Mouse (Mus musculus) kidney, postnatal 14 days (tissue): Measurements from ENCODE around the gene Diablo.
A peak's percentile ranks its signal among the peaks of the same experiment; 100 is the strongest.
"Not testable (repeated sequence)": the region's sequence is repeated elsewhere in the genome, so short reads cannot be mapped to it uniquely, and the experiment has no call there.

Source experiments
- DNase-seq: peaks from one replicate; pipeline ENCODE4 v3.0.0; 2022; ENCODE audit warnings: mixed read lengths

Gene Diablo

DNA sequence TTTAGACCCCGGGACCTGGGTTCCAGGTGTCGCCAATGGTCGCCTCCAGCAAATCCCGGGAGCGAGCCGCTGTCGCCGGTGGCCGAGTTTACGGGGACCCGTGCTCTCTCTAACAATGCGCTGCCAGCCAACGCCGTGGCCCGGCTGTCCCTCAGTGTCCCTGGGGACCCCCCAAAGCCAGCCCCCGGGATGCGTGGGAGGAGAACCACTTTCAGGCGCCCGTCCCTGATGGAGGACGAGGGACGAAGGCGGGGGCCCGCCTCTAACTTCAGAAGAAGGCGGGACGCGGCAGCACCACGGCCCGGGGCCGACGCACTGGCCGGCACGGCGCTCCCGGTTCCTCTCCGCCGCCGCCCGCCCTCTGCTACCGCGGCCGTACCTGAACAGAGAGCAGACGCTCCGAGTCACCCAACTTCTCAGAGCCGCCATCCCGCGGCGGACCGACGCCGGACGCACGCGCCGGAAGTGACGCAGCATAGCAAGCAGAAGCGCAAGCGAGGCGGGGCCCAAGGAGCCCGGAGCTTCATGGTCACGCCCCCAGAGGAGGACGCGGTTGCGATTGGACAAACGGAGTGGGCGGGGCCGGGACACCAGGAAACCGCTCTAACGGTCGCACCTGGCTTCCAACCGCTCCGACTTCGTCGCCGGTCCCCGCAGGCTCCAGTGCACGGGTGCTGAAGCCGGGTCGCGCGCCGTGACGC, at the start of gene Diablo:
Gene Diablo, minus strand, starts transcription at position 485 of the 701 bp plus-strand sequence.
- DNase-seq: peak; percentile 99

DNA sequence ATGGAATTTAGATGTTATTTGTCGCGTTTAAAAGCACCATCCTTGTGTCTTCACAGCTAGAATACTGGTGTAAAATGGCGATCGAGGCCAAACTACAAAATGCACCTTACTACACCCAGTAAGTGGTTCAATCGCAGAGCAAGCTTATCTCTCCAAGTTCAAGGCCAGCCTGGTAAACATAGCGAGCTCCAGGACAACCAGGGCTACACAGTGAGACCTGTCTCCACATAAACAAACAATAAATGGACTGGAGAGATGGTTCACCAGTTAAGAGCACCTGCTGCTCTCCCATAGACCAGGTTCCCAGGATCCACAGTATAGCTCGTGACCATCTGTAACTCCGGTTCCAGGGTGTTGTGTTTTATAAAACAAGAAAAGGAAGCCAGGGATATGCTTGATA, 49.4 kb upstream of the Diablo start:
- no peak for DNase-seq

DNA sequence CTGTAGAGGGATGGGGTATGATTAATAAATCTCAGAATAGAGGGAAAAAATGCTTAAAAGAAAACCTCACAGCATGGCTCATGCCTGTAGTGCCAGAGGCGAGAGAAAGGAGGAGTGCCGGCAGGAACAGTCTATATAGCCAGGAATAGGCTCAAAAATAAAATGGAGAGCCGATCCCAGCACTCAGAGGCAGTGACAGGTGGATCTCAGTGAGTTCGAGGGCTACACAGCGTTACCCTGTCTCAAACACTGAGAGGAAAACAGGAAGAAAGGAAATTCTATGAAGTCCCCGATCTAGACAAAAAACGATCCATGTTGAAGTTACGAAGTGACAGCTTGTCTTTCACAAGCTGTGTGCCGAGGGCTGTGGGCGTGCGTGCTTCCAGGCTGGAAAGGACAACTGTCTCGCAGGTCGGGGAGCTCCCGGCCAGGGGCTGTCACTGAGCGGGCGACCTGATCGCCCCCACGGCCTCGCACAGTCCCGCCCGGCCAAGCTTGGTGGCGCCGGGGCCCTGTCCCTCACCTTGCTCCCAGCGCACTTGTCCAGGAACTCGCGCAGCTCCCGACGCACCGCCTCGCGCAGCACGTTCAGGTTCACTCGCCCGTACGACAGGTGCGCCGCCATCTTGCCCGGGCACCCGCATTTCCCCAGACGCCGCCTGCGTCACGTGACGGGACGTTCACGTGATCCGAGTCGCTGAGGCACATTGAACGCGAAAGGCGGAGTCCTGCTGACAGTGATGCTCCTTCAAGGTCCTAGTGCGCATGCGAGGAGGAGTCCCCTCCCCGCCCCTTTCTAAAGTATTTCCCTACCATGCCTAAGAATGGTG, 48.6 kb upstream of the Diablo start, which contains the start of gene Vps33a:
Gene Vps33a, minus strand, starts transcription at position 682 of the 830 bp plus-strand sequence.
- DNase-seq: peak; percentile 99

DNA sequence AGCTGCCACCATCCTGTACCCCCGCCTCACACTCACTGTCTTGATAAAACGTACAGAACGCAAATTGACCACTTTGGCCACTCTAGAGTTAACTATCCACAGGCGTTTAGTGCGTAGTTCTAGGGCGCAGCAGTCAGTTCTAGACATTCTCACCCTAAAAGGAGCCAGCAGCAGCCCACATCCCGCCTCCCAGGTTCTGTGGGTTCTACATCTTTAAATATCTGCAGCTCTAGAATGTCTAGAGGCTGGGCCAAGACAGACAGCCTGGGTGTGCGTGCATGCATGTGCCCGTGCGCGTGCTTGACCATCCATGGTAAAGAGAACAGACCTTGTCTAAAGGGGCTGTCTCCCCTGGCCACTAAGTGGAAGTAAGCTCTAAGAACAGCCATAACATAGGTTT, 37.2 kb upstream of the Diablo start:
- no peak for DNase-seq

DNA sequence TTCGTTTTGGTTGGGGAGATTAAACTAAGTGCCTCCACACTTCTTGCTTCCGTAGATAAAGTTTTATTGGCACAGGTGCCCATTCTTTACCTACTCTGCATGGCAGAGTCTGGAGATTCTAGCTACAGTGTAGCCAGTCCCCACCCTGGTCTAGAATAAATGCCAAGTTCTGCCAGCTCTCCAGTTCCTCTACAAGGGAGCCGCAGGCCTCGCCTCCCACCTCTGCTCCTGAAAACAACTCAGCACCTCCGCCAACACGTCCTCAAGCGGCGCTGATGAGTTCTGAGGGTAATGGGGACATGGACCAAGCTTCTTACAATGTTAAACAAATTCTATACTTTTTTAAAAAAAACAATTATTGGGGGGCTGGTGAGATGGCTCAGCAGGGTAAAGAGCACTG, 35.6 kb upstream of the Diablo start:
- DNase-seq: no peak

DNA sequence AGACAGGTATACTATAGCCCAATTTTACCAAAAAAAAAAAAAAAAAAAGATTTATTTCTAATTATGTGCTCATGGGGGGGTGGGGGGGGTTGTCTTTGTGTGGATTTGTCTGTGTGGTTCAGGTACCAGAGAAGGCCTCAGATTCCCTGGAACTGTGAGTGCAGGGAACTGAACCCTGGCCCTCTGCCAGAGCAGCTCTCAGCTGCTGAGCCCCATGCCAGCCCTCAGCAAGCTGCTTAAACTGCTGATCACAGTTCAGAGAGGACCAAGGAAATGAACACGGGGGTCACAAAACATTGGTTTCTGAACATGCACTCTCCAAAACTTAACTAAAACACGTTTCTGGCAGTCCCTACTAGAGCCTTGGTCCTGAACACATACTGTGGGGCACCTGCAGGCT, 32.5 kb upstream of the Diablo start:
- peak; percentile 79 for DNase-seq

DNA sequence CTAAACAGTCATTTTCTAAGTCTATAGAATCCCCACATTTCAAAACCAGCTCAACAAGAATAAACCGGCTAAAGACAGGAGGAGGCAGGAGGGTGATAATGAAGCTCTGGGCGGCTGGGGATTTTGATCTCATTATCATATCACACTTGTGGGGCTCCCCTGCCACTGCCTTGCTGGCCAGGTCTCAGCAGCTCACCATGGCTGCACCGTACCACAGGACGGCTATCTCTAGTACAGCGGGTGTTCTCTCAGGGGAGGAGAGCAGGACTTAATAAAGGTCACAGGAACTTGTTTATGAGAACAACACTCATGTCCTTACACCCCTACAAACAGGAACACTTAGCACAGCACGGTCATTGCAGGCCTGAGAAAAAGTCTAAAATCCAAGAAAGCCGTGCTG, 31.7 kb upstream of the Diablo start:
- DNase-seq: no peak

DNA sequence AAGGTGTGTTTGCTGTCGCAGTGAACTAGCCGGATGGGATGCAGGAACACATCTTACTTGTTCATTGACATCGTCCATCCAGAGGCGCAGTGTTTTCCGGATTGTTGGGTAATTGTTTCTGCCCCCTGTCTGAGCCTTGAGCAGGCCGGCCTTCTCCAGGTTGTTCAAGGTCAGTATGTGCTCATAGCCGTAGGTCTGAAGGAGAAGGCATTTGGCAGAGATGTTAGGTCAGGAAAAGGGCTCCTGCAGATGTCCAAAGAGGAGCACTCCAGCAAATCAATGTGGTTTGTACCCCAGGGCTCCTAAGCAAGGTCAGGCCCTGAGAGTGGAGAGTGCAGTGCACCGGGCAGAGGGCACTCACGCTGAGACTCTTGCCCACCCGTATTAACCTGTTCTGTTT, 9.8 kb upstream of the Diablo start:
- no peak for DNase-seq

DNA sequence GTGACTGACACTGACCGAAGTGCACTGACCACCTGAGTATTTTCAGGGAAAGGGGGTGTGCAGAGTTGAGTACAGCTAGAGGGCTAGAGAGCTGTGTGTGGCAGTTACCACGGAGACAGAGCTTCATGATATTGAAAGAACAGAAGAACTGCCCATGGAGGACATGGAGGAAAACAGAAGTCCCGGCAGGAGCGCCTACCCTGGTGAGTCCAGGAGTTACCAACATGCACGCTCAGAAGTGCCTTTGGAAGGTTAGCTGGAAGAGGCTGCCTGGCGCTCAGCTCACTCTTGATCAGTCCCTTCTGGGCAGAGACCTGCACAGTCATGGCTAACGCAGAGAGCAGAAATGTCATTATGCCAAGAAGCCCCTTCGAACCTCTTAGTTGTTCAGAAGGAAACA, 6.1 kb upstream of the Diablo start:
- no peak for DNase-seq

DNA sequence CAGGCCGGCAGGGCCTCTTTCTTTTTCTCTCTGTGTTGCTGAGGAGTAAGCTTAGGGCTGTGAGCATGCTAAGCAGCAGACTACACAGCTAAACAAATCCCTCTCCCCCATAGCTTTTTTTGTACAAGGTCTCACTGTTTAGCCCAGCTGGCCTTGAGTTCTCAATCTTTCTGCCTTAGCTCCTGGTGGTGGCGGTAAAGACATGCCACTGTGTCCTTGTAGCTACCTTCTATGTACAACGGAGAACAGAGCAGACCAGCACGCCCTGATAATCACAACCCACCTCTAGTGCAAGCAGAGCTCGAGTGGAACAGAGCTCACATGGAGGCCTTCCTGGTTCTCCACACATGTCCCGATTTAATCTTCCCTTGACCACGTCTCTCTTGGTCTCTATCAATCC, 4.7 kb upstream of the Diablo start:
- DNase-seq: no peak

DNA sequence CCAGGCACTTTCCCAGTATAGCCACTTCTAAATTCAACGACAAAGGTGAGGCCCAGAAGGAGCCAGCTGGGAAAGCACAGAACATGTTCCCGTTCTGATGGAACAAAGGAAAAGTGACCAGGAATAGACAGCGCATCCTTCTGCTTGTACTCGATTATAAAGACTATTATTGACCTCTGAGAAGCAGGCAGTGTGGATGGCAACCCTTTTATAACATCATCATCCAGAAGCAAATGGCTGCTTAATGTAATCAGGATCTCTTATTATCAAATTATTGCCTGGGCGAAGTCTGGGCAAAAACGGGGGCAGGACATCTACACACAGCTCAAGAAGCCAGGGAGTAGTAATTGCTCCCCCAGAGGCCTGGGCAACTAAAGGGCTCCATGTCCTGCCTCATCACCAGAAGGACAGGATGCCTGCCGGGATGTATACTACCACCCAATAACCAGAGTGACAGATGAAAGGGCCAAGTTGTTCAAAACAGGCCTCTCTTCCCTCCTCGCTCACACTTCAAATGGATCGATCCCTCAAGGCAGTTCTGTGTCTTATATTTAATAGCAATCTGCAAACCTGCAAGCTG, 2.0 kb upstream of the Diablo start:
- no peak for DNase-seq

DNA sequence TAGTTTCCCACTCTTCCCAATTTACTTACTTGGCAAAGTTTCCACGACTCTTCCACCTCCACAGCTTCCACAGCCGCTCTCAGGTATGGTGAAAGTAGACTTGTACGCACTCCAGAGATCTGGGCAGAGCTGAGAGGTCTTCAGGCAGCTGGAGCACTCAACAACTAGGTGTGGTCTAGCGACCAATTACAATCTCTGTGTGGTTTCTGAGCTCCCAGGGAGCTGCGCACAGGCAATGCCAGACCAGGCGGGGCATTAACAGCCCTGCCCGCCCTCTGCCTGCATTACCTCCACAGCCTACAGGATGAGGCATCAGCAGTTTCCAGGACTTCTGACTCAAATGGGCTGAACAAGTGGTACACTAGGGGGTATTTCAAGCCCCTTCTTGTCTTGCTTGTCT, 1.3 kb upstream of the Diablo start, which contains the start of gene Gm49027:
Gene Gm49027, minus strand, starts transcription at position 208 of the 400 bp plus-strand sequence.
- no peak for DNase-seq

DNA sequence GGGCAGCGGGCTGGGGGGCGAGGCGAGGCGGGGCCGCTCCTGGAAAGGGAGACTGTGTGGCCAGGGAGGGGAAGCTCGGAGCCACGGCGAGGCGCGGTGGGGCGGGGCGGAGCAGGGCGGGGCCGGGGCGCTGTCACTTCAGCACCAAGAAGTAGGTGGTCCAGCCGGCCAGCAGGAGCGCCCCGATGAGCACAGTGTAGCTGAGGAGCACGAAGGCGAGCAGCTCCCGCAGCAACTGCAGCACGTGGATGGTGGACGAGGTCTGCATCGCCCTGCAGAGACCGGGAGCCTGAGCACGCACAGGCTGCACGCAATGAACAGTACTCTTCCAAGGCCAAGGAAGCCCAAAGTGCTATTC, 396 bp upstream of the Diablo start:
- DNase-seq: no peak

DNA sequence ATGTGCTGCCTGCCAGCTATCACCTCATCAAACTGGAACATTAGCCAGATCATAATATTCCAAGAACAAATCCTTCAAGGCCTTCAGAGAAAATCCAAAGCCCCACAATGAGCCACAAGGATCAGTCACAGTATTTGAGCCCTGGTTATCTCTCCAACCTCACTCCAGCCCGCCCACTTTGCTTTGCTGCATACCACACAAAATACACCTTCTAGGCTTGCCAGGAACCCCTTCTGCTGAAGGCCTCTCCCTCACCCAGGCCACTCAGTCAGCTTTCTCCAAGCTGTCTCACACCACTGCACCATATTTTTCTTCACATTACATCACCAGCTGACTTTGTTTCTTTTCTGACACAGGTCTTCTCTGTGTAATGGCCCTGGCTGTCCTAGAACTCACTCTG, 1.8 kb downstream of the Diablo start:
- no peak for DNase-seq

DNA sequence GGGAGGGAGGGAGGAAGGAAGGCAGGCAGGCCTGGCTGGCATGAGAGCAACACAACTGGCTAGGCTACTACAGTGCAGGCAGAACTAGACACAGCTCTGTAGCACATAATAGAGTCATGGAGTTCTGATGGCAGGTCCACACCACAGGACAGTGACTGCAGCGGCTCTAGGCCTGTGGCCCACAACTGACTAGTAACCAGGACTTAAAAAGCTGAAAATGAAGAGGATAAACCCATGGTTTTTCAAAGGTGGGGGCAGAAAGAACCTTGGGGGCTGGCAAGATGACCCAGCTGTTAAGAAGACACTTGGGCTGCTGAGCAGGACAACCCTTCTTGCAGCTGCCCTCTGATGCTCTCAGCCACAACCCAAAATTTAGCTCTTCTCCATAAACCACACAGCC, 2.4 kb downstream of the Diablo start:
- DNase-seq: no peak

DNA sequence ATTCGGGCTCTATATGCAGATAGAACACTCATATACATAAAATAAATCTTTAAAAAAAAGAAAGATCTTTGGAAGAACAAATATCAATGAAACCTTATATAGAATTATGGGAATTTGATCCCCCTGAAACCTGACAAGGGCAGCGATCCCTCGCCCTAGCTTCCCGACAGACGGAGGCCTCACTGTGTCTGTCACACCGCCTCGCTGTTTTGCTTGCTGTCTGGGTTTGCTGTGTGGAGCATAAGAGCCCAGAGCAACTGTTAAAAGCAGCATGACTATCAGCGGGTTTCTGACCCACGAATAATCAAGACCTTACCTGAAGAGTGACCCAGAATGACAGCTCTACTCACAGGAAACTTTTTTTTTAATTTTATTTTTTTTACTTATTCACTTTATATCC, 3.3 kb downstream of the Diablo start:
- no peak for DNase-seq

DNA sequence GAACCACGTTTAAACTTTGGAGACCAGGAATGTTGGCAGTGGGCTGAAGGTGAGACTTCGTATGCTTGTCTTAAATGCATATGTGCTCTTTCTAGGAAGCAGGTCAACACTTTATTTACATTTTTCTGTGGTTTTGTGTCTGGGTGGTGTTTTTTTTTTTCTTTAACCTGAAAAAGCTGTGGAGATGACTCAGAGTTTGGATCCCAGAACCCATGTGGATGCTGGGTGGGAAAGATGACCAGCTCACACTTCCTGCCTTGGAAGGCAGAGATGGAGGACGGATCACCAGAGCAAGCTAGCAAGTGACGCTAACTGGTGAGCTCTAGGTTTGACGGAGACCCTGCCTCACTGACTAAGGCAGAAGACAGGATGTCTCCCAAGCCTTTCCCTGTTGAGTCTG, 9.1 kb downstream of the Diablo start:
- DNase-seq: no peak

DNA sequence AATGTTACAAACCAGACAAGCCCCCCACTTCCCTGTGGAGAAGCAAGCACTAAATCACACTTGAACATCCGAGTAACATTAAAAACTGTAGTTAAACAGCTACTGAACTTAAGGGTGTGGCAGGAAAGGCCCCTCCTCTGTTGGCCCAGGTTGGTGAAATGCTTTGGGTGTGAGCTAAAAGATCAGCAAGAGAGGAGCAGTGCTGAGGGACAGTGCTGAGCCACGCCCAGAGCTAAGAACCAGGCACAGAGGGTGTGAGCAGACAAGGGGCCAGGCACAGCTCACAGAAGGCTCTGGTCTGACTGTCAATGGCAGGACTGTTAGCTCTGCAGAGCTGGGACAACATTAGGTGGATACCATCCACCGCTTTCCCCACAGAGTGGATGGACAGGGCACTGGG, 11.9 kb downstream of the Diablo start:
- DNase-seq: no peak

DNA sequence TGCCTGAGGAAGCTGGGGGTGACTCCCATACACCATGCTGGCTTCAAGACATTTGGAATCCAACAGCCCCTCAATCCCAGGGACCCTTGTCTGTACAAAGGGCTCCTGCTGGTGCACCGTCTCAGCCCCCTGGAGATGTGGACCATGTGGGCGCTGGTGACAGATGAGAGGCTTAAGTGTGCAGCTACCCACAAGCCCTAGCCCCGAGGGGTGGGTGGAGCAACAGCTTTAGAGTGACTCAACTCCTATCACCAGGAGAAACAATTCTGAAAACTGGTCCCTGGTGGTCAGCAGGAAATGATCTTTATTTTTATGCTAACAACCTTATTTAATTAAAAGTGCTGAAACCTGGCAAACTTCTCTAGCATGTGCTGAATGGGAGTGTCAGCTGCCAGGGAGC, 12.6 kb downstream of the Diablo start:
- DNase-seq: not testable (repeated sequence)

DNA sequence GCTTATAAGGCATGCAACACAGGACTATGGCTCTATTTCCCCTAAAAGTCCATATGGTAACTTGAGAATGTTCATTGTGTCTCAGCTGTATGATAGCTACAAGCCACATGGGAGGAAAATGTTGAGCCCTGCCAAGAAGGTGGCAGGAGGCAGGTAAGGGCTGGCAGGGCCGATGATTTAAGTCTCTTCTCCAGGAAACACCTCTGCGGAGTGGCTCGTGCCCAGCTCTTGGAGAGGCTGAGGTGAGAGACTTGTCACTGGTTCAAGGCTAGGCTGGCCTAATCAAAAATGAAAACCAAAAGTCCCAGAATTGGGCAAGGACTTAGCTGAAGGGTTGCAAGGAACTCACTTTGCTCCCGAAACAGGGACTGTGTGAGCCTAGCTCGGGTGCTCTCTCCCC, 13.8 kb downstream of the Diablo start, which contains the start of gene B3gnt4:
Gene B3gnt4, plus strand, starts transcription at position 301 of the 400 bp plus-strand sequence.
- no peak for DNase-seq

DNA sequence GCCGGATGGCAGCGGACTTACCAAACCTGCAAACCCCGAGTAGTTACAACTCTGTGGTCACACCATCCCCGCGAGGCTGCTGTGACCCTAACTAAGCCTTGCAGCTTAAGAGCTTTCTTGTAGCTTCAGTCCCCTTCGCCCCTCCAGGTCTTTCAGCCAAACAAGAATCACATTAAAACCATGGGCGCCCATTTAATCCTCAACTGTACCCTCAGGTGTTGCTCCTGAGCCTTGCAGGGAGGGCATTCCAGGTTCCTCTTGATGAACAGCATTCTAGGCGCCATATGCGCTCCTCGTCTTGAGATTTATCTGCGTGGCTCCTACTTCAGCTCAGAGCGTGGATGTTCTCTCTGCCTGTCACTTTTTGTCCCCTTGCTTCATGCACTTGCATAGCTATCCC, 15.1 kb downstream of the Diablo start:
- no peak for DNase-seq

DNA sequence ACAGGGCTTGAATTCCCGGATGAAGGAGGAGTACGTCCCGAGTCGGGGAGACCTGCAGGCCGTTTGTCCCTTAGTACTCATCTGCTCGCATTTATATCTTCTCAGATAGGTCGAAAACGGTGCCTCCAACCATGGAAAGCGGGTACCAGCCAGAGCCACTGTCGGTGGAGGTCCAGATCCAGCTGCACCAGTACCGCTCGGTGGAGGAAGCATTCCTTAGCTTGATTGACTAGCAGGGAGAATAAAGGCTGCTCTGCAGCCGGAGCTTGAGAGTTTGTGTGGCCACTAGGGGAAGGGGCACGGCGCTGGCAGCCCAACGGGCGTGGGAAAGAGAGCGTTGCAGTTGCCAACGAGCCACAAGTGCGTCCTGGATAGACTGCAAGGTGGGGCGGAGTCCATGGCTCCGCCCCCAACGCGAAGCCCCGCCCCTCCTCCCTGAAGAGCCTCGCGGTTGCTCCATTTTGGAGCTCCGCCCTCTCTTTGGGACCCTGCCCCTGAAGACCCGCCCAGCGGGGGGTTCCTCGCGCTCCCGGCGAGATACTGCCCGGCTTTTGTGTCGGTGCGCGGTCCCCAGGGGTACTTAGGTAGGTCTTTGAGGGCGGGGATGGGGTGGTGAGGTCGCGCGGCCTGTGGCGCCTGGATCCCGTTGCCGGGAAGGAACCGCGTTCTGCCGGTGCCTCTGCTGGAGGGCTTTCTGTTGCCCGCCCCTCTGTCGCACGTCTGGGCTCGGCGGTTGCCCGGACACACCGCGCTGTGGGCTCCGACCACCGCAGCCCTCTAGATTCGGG, 15.8 kb downstream of the Diablo start:
- peak; percentile 90 for DNase-seq

DNA sequence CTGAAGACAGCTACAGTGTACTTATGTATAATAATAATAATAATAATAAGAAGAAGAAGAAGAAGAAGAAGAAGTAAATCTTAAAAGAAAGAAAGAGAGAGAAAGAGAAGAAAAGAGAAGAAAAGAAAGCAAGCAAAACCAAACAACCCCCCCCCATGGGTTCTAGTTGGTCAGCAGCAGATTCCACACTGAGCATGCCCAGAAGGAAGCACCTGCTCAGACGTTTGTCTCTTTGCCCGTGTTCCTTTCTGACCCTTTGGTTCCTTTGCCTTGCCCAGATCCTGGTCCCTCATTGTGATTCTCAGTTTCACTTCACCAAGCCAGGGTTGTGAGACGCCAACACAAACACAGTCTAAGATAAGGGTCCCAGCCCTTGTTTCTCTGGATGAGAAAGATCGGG, 22.0 kb downstream of the Diablo start:
- DNase-seq: no peak
